Mouse (Mus musculus) kidney, embryonic 16.5 days (tissue): ENCODE measurements around the gene Cadm1. TPM values are rescaled to one million over a fixed set of nuclear protein-coding genes. Genes with fewer than 3 reads are reported as not detected.

Experiments used
- ATAC-seq: fragments of 200-750 bp; cut with Nextera tagmentation; 2 replicates; pipeline ENCODE4 v1.8.0; 2017; ENCODE audit warnings: moderate TSS enrichment; ENCODE audit not compliant: low FRiP score, low TSS enrichment
- H3K27ac ChIP-seq: fragments of 300-500 bp; sonication (generic); 2 replicates; pipeline ENCODE4 v1.5.1; 2014; ENCODE audit warnings: low read length
- H3K27me3 ChIP-seq: fragments of 300-500 bp; sonication (generic); 2 replicates; pipeline ENCODE4 v1.6.1; 2014; ENCODE audit warnings: low read length, control low read depth, mixed read lengths; ENCODE audit not compliant: insufficient read depth
- H3K36me3 ChIP-seq: fragments of 300-500 bp; sonication (generic); 2 replicates; pipeline ENCODE4 v1.6.1; 2014; ENCODE audit warnings: low read length, control low read depth, mixed read lengths; ENCODE audit not compliant: insufficient read depth
- H3K4me1 ChIP-seq: fragments of 300-500 bp; sonication (generic); 2 replicates; pipeline ENCODE4 v1.6.1; 2014; ENCODE audit warnings: low read length, control low read depth, mixed read lengths; ENCODE audit not compliant: insufficient read depth
- H3K4me2 ChIP-seq: fragments of 300-500 bp; sonication (generic); replicated peaks from 2 replicates; pipeline ENCODE4 v1.6.1; 2014; ENCODE audit warnings: low read depth, low read length
- H3K4me3 ChIP-seq: fragments of 300-500 bp; sonication (generic); 2 replicates; pipeline ENCODE4 v1.5.1; 2014; ENCODE audit warnings: mild to moderate bottlenecking, low read length
- H3K9ac ChIP-seq: fragments of 300-500 bp; sonication (generic); replicated peaks from 2 replicates; pipeline ENCODE4 v1.6.1; 2014; ENCODE audit warnings: low read length
- H3K9me3 ChIP-seq: fragments of 300-500 bp; sonication (generic); 2 replicates; pipeline ENCODE4 v1.6.1; 2016; ENCODE audit warnings: low read length, control low read depth
- WGBS: fragments of 180-500 bp; shearing (Covaris S2); extraction: QIAGEN DNeasy Blood & Tissue Kit; methylation state at CpG from one replicate; pipeline ENCODE4 v1.1.7; 2014; 5-methylcytosine and 5-hydroxymethylcytosine counted together
- polyA plus RNA-seq: library from polyadenylated mRNA; unstranded; fragments of >200 nt; fragmentation: Nextera tagmentation; extraction: Ambion mirVana; gene quantifications from 2 replicates; pipeline ENCODE4 v1.2.1, GENCODE M21; 2015

The Cadm1 gene
- polyA plus RNA-seq, 1 experiment from 2014 or later, result 64.7 TPM

DNA sequence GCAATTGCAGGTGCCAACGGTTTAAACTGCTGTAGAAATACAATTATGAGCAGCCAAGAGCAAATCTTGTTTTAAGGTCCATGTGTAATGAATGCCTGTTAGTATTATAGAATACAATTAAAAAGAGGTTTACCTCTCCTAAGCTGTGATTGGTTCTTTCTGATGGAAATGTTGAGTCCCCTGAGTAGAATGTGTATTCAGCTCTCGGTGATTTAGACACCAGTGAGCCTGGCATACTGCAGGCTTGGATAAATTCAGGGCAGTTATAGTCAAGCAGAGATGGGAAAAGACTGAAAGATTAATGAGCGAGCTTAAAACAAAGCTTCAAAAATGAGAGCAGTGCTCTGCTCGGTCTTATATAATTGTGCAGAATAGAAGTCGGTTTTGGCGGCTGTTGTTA is 177.4 kb downstream of the Cadm1 start:
- Histone ChIP-seq H3K9me3 (no peaks in the 10 kb centered on the region), H3K9ac (no peak overlapping the region), H3K4me3 (no peak overlapping the region), H3K4me1 (peaks cover 6% of the 10 kb centered on the region; the same call in 1 of the 2 replicates), H3K27ac (no peak overlapping the region), H3K36me3 (no peaks in the 10 kb centered on the region), H3K4me2 (no peak overlapping the region), H3K27me3 (no peaks in the 10 kb centered on the region)
- WGBS, result 85% methylated on average over 6 of the region's 6 CpGs
- no peak for ATAC-seq

GRCm38 (mm10) chr9:47708299-47708698 is 178.3 kb downstream of the Cadm1 start:
- no peak overlapping the region for H3K27ac ChIP-seq
- no peaks in the 10 kb centered on the region for H3K9me3 ChIP-seq
- no peak overlapping the region; the same call in 1 of the 2 replicates for H3K9ac ChIP-seq
- H3K36me3 ChIP-seq, result no peaks in the 10 kb centered on the region
- 19% methylated on average over 10 of the region's 10 CpGs for WGBS
- H3K4me1 ChIP-seq, result peaks cover 6% of the 10 kb centered on the region; the same call in 1 of the 2 replicates
- ATAC-seq, result peak; percentile 63; the same call in 1 of the 2 replicates
- 0 out of 2 replicates have a peak overlapping the region, but pooled peaks have one; percentile 16 for H3K4me2 ChIP-seq
- H3K4me3 ChIP-seq, result no peak overlapping the region
- no peaks in the 10 kb centered on the region for H3K27me3 ChIP-seq

GRCm38 (mm10) chr9:47710946-47711345 is 181.0 kb downstream of the Cadm1 start:
- no peak for ATAC-seq
- WGBS, result 80% methylated on average over 8 of the region's 8 CpGs

DNA sequence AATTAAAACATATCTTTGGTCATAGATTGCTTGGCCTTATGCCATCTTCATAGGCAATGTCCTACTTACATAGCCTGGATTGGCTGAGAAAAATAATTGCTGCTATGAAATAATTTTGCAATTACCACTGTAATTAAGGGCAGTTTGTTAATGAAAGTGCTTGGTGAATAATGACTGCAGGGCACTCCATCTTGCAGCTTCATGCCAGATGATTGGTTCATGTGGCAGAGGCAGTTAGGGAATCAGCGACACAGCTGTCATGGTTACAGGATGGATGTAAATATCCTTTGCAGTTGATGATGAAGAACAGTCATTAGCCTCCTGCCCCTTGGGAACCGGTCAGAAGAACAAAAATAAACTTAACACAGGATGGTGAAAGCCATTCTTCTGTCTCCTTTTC is 184.6 kb downstream of the Cadm1 start:
- 31% methylated on average over 2 of the region's 2 CpGs for WGBS
- Histone ChIP-seq H3K36me3 (no peaks in the 10 kb centered on the region), H3K27me3 (no peaks in the 10 kb centered on the region), H3K4me1 (no peaks in the 10 kb centered on the region), H3K27ac (no peak overlapping the region), H3K4me2 (no peak overlapping the region), H3K9me3 (no peaks in the 10 kb centered on the region), H3K9ac (no peak overlapping the region), H3K4me3 (no peak overlapping the region)
- no peak for ATAC-seq

More at GRCm38 (mm10) chr9:47710946-47711345, 181.0 kb downstream of the Cadm1 start:
- H3K9ac ChIP-seq, result no peak overlapping the region
- no peak overlapping the region for H3K4me3 ChIP-seq
- H3K4me2 ChIP-seq, result no peak overlapping the region
- peaks cover 6% of the 10 kb centered on the region; the same call in 1 of the 2 replicates for H3K4me1 ChIP-seq
- H3K27ac ChIP-seq, result no peak overlapping the region
- no peaks in the 10 kb centered on the region for H3K9me3 ChIP-seq
- no peaks in the 10 kb centered on the region for H3K36me3 ChIP-seq
- H3K27me3 ChIP-seq, result no peaks in the 10 kb centered on the region

- Histone ChIP-seq H3K4me2 (no peak overlapping the region), H3K27ac (no peak overlapping the region), H3K9ac (no peak overlapping the region), H3K9me3 (no peaks in the 10 kb centered on the region), H3K27me3 (no peaks in the 10 kb centered on the region), H3K4me1 (no peaks in the 10 kb centered on the region), H3K36me3 (no peaks in the 10 kb centered on the region), H3K4me3 (no peak overlapping the region)
- 71% methylated on average over 3 of the region's 3 CpGs for whole genome bisulfite sequencing
- ATAC-seq, result no peak
Measured at GRCm38 (mm10) chr9:47715415-47715814, 185.4 kb downstream of the Cadm1 start.

DNA sequence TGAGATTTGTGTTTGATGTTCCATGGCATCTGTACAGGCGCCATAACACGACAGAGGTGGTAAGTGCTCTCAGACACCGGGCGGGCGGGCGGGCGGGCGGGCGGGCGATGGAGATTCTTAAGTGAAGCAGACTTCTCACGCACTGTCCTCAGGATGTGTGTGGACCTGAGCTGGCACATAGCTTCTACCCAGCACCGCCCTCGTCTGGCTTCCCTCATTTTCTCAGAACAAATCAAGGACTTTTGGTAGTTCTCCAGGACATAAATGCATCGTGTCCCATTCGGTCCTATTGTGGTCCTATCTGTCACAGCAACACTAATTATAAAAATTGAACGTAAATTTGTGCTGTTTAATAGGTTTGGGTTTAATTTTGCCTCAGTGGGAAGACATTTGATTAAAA is 186.9 kb downstream of the Cadm1 start:
- ATAC-seq, result no peak
- H3K36me3 ChIP-seq, result no peaks in the 10 kb centered on the region
- H3K27me3 ChIP-seq, result no peaks in the 10 kb centered on the region
- H3K9me3 ChIP-seq, result no peaks in the 10 kb centered on the region
- no peak overlapping the region for H3K4me2 ChIP-seq
- H3K4me1 ChIP-seq, result no peaks in the 10 kb centered on the region
- no peak overlapping the region for H3K4me3 ChIP-seq
- no peak overlapping the region for H3K27ac ChIP-seq
- WGBS, result 83% methylated on average over 16 of the region's 16 CpGs
- H3K9ac ChIP-seq, result no peak overlapping the region

- ATAC-seq, result no peak
- Histone ChIP-seq H3K27me3 (no peaks in the 10 kb centered on the region), H3K4me2 (no peak overlapping the region), H3K27ac (no peak overlapping the region), H3K9me3 (no peaks in the 10 kb centered on the region), H3K9ac (no peak overlapping the region), H3K4me3 (no peak overlapping the region), H3K4me1 (peaks cover 13% of the 10 kb centered on the region), H3K36me3 (no peaks in the 10 kb centered on the region)
- WGBS, result 53% methylated on average over 3 of the region's 3 CpGs
Measured at GRCm38 (mm10) chr9:47727611-47728010, 197.6 kb downstream of the Cadm1 start.

DNA sequence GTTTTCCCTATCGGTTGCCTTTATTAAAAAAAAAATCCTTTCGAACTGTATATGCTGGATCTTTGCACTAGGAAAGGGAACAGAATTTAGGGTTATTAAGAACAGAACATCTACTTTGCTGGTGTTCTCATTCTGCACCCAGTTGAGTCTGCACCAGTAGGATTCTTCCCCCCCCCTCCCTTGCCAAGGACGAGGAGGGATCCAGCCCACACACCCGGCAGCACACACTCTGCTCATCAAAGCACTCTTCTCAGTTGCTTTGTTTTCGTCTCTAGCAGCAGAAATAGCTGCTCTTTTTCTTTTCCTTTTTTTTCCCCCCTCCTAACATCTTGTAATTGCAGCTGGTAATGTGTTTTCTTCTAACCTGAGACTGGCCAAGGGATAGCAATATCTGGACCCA is 198.9 kb downstream of the Cadm1 start:
- no peaks in the 10 kb centered on the region for H3K9me3 ChIP-seq
- H3K4me3 ChIP-seq, result no peak overlapping the region
- ATAC-seq, result no peak
- no peak overlapping the region for H3K4me2 ChIP-seq
- 49% methylated on average over 5 of the region's 5 CpGs for WGBS
- H3K27me3 ChIP-seq, result no peaks in the 10 kb centered on the region
- H3K36me3 ChIP-seq, result no peaks in the 10 kb centered on the region
- no peak overlapping the region for H3K27ac ChIP-seq
- H3K4me1 ChIP-seq, result peaks cover 13% of the 10 kb centered on the region
- no peak overlapping the region for H3K9ac ChIP-seq

- 89% methylated on average over 6 of the region's 6 CpGs for WGBS
Measured at GRCm38 (mm10) chr9:47730247-47730646, 200.3 kb downstream of the Cadm1 start.

GRCm38 (mm10) chr9:47733780-47734451 is 203.9 kb downstream of the Cadm1 start:
- H3K9me3 ChIP-seq, result no peaks in the 10 kb centered on the region
- no peak overlapping the region for H3K4me3 ChIP-seq
- ATAC-seq, result no peak
- H3K27ac ChIP-seq, result no peak overlapping the region
- no peaks in the 10 kb centered on the region for H3K36me3 ChIP-seq
- 78% methylated on average over 13 of the region's 13 CpGs for WGBS
- no peaks in the 10 kb centered on the region for H3K27me3 ChIP-seq
- no peak overlapping the region for H3K4me2 ChIP-seq
- H3K4me1 ChIP-seq, result peaks cover 13% of the 10 kb centered on the region
- no peak overlapping the region for H3K9ac ChIP-seq

More at GRCm38 (mm10) chr9:47730247-47730646, 200.3 kb downstream of the Cadm1 start:
- no peak overlapping the region for H3K4me3 ChIP-seq
- H3K36me3 ChIP-seq, result no peaks in the 10 kb centered on the region
- no peak for ATAC-seq
- no peaks in the 10 kb centered on the region for H3K27me3 ChIP-seq
- H3K27ac ChIP-seq, result no peak overlapping the region
- H3K9ac ChIP-seq, result no peak overlapping the region
- no peaks in the 10 kb centered on the region for H3K9me3 ChIP-seq
- peaks cover 13% of the 10 kb centered on the region for H3K4me1 ChIP-seq
- H3K4me2 ChIP-seq, result no peak overlapping the region
